Mouse (Mus musculus) left cerebral cortex, postnatal 36 days (tissue): Measurements from ENCODE around the gene Akr7a5. TPM values are rescaled to one million over a fixed set of nuclear protein-coding genes. Genes with fewer than 3 reads are reported as not detected.

Source experiments
- DNase-seq, 2 experiments: peaks; one replicate each; pipeline ENCODE4 v3.0.0; 2021 to 2022; ENCODE audit warnings: low spot score in 2 of 2, mixed read lengths in 1 of 2
- intact Hi-C: fragments of 180-260 bp; cut with DNase I; formaldehyde crosslinking; loops from one replicate; pipeline ENCODE4 v1.15.1; 2025
- microRNA-seq: library from miRNA; unstranded; fragments of <30 nt; microRNA quantifications from one replicate; pipeline ENCODE4 v1.2.0, GENCODE M21; 2022
- total RNA-seq, 2 experiments: library from RNA; stranded (reverse); gene quantifications; 2 replicates each; pipeline ENCODE4 v1.2.3; 2021

Gene Akr7a5
- total RNA-seq, 2 experiments from 2014 or later: 24.9 to 32.3 TPM

- no peak for DNase-seq
- intact Hi-C loops: no loop called here
Observed at GRCm38 (mm10) chr4:139341556-139342233, 31.2 kb downstream of the Akr7a5 start.

DNA sequence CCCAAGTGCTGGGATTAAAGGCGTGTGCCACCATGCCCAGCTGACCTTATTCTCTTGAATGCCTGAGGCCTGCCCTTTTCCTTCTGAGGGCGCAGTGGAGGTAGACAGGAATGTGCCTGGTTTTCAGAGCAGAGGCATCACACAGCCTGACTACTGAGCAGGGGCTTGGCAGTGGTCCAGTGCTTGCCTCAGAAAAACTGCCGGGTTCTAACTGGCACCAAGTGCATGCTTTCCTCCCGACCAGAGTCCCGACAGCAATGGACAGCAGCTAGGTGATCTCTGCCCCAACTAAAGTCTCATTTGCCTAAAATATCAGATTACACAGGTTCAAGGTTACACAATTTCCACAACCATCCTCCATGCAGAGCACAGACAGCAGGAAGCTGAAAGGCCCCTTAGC, 33.2 kb downstream of the Akr7a5 start:
- intact Hi-C loops: no loop called here
- DNase-seq: peak in 1 of 2 experiments; percentile 16

DNA sequence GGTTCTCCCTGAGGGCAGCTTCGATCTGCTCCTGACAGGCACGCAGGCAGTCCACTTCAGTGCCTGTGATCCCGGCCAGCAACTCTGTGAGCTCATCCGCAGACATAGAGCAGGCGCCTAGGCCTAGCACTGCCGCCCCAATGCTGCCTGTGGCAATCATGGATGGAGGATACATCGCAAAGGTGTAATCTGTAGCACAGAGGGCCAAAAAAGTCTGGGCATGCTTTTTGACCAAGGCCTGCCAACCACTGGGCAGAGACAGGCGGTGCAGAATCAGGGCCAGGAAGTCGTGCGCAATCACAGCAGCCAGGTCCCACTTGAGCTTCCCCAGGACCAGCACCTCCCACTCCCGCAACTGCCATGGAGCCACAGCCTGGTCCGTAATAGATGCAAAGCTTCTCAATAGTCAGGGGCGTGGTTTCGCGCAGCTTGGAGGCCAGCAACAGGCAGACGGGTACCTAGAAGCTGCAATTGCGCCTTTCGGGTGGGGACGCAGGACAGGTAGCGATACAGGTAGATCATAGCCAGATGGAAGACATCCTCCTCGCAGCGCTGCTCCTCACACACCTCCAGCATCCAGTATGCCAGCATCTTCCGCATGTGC, 35.0 kb downstream of the Akr7a5 start:
- intact Hi-C loops: no loop called here

GRCm38 (mm10) chr4:139351931-139352711, 41.6 kb downstream of the Akr7a5 start, which contains the start of the genes Mrto4, Emc1 and Ubr4:
Gene Mrto4, minus strand, starts transcription at chr4:139352576.
Gene Emc1, plus strand, starts transcription at chr4:139352587.
Gene Ubr4, plus strand, starts transcription at chr4:139352609.
- intact Hi-C loops: loop anchor here (1.0 to 2.0 kb wide), 2 partner anchors 28 to 41 kb away; partner anchors contain the start of genes Akr7a5 and Pqlc2
- peak; percentile 89 to 90 for DNase-seq

More for the DNA sequence above, 35.0 kb downstream of the Akr7a5 start:
- no peak for DNase-seq

- DNase-seq: no peak
- intact Hi-C loops: loop anchor here (1.0 to 2.0 kb wide), 2 partner anchors 27 to 42 kb away; partner anchors contain the start of genes Akr7a5 and Pqlc2
Observed at GRCm38 (mm10) chr4:139352832-139353231, 42.3 kb downstream of the Akr7a5 start.

DNA sequence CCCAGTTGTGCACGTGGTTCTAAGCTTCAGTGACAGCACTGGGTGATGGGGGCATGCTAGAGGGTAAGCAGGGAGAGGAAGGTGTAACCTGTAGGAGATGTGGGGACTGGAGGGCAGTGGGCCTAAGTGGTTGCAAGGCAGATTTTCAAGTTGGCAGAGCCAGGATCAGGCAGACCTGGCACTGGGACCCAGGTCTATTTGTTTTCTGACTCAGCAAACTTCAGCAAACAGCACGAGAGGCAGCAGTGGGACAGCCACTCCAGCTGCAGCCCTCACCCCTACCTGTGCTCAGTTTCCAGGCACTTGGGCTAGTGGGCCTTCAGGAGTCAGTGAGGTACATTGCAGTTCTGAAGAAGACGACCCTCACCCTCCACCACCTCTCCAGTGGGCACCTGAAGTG, 46.7 kb downstream of the Akr7a5 start:
- intact Hi-C loops: no loop called here
- DNase-seq: no peak

DNA sequence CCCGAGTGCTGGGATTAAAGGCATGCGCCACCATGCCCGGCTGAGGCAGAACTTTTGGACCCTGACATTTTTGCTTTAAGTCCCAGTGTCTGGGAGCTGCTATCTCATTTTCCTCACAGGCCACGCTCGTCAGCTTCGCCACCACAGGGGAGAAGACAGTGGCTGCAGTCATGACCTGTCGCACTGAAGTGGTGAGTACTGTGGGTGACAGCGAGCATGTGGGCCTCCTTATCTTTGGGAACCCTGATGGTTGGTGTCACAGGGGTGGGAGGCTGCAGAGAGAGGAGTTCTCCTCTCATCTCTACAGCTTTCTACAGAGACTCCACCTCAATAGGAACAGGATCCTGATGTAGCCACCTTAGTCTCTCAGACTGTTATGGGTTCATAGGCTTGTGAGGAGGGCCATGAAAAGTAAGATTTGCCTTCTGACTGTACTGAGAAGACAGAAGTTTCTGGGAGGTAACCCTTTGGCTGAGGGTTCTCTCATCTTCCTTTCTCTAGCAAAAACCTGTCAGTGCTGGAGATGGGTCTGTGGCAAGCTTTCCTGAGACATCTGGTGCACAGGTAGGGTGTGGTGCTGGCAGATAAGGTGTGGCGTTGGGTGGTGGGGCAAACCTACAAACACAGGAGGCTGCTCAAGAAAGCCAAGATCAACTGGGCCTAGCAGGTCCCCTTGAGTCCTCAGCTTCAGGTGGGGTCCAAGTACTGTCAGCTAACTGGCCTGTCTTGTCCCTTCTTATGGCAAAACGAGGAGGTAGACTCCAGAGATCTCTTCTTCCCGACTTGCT, 50.4 kb downstream of the Akr7a5 start:
- no peak for DNase-seq
- intact Hi-C loops: no loop called here

- no peak for DNase-seq
- intact Hi-C loops: no loop called here
Observed at GRCm38 (mm10) chr4:139367336-139367735, 56.8 kb downstream of the Akr7a5 start.

Small RNA genes within 50 kb of the gene (microRNA-seq; reads per million reads assigned to microRNA genes)
- gene Gm24245 (not detected), gene Gm25732 (not detected)

Other genes starting within 250 kb of the Akr7a5 start
- gene Htr6, start 235.2 kb upstream of the Akr7a5 start, total RNA-seq: 1 to 10 TPM; 6.6 to 8.5 TPM
- gene Nbl1, start 217.8 kb upstream of the Akr7a5 start, total RNA-seq: 10 to 100 TPM; 73.0 to 76.2 TPM
- gene Minos1, start 179.6 kb upstream of the Akr7a5 start, total RNA-seq: 100 to 1,000 TPM; 196 to 197 TPM
- 100 to 1,000 TPM; 343 to 354 TPM for gene Capzb, start 117.8 kb upstream of the Akr7a5 start, total RNA-seq
- 10 to 100 TPM; 11.1 to 13.4 TPM for gene Pqlc2, start within 50 bp of the Akr7a5 start, total RNA-seq
- 10 to 100 TPM; 43.8 to 45.3 TPM for gene Mrto4, start 41.8 kb downstream of the Akr7a5 start, total RNA-seq
- gene Emc1, start 41.8 kb downstream of the Akr7a5 start, total RNA-seq: 10 to 100 TPM; 85.9 to 87.9 TPM
- 100 to 1,000 TPM; 155 to 199 TPM for gene Ubr4, start 41.9 kb downstream of the Akr7a5 start, total RNA-seq
- gene Iffo2, start 219.8 kb downstream of the Akr7a5 start, total RNA-seq: 10 to 100 TPM; 15.7 to 18.8 TPM